Mouse (Mus musculus) erythroblast, adult 5-6 weeks (primary cell): ENCODE results near the gene Bclaf3. TPM values are rescaled to one million over a fixed set of nuclear protein-coding genes. Genes with fewer than 3 reads are reported as not detected.
A peak's percentile ranks its signal among the peaks of the same experiment; 100 is the strongest.
"Not testable (repeated sequence)": the region's sequence is repeated elsewhere in the genome, so short reads cannot be mapped to it uniquely, and the experiment has no call there.

Source experiments
- ATAC-seq: replicated peaks from 2 replicates; pipeline ENCODE4 v1.8.0; 2016; ENCODE audit warnings: moderate number of reproducible peaks, mild to moderate bottlenecking, moderate TSS enrichment, inconsistent platforms; ENCODE audit not compliant: poor library complexity, low FRiP score, severe bottlenecking
- total RNA-seq, 2 experiments: library from RNA; stranded (forward) in 1 of 2; stranded (reverse) in 1 of 2; fragments of 150-400 nt in 1 of 2; fragments of 200-764, 138-1000 nt in 1 of 2; gene quantifications; 2 replicates each; pipeline versions ENCODE4 v1.2.3 to v1.2.4; 2015 to 2017; ENCODE audit warnings: low replicate concordance in 2 of 2

Bclaf3 gene
- 9.6 and 12.5 TPM in 2 replicates for total RNA-seq (2015; ENCODE audit: low replicate concordance)
- 8.8 and 25.6 TPM in 2 replicates for total RNA-seq (2017; ENCODE audit: low replicate concordance)

DNA sequence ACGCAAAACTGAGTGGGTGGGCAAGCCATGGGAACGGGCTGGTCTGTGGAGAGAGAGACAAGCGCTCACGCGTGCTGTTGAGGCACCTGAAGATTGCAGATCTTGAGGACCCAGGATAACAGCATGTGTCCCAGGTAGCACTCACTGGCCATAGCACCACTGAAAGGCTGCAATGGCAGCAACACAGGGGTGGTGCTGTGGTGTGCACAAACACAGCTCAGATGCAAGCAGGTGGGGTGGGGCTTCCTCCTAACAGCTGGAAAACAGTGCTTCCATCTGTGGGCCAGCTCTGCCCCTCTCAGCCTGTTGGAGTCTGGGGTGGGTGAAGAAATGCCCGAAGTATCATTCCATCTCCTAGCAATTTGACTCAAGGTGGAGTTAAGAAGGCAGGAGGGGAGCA is at the start of gene Bclaf3:
Bclaf3 (plus strand) TSS at position 301 of the 400 bp plus-strand sequence.
- ATAC-seq = no peak

DNA sequence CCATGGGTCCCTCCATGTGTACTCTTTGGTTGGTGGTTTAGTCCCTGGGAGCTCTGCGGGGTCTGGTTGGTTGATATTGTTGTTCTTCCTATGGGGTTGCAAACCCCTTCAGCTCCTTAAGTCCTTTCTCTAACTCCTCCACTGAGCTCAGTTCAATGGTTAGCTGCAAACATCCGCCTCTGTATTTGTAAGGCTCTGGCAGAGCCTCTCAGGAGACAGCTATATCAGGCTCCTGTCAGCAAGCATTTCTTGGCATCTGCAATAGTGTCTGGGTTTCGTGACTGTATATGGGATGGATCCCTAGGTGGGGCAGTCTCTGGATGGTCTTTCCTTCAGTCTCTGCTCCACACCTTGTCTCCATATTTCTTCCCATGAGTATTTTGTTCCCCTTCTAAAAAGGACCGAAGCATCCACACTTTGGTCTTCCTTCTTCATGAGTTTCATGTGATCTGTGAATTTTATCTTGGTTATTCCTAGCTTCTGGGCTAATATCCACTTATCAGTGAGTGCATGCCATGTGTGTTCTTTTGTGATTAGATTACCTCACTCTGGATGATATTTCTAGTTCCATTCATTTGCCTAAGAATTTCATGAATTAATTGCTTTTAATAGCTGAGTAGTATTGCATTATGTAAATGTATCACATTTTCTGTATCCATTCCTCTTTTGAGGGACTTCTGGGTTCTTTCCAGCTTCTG is 48.1 kb upstream of the Bclaf3 start:
- not testable (repeated sequence) for ATAC-seq

DNA sequence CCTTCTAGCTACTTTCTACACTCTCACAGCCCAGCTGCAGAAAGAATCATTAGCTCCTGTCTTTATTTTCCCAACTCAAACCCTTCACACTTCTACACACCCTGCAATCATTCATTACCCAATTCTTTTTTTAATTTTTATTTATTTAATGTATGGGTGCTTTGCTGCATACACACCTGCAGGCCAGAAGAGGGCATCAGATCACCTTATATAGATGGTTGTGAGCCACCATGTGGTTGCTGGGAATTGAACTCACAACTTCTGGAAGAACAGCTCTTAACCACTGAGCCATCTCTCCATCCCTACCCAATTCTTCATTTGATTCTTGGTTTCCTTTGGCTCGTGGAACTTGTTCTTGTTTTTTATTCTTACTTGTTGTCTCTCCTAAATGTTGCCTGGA is 42.2 kb upstream of the Bclaf3 start:
- ATAC-seq = no peak

DNA sequence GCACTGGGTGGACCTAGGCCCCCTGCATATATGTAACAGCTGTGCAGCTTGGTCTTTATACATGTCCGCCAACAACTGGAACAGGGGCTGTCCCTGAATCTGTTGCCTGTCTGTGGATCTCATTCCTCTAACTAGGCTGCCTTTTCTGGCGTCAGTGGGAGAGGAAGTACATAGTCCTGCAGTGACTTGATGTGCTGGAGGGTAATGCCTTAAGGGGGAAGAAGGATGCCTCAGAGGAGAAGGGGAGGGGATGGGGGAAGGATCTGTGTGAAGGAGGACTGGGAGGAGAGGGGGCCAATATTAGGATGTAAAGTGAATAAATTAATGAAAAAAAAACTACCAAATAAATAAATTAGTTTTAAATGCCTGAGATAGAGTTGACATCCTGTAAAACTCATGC is 23.3 kb upstream of the Bclaf3 start:
- ATAC-seq = no peak

DNA sequence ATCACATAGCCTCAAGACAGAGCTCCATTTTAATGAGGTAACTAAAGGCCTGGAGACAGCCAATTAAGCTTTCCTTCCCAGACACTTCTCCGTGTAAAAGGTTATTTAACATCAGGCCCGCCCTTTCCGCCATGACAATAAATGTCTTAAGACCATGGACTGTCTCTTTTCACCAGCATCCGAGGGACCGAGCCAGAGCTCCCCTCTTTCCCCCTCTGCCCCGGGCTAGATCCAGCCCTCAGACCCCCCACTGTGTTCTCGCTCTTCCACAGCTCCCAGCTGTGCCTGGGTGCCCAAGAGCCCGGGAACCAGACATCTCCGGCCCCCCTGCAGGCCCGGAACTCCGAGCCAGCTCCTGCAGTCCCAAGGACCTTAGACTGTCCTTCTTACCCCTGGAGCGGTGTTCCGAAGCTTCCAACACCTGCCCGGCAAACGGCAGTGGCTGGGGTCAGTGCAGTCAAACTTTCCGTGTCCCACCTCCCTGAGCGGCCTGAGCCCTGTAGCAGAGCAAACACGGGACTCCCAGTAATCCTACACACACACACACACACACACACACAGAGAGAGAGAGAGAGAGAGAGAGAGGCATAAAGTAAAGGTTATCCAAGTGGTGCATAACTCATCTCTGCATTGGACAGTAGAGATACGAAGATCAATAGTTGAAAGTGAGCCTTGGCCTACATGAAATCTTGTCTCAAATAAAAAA is 18.0 kb upstream of the Bclaf3 start:
- no peak for ATAC-seq

DNA sequence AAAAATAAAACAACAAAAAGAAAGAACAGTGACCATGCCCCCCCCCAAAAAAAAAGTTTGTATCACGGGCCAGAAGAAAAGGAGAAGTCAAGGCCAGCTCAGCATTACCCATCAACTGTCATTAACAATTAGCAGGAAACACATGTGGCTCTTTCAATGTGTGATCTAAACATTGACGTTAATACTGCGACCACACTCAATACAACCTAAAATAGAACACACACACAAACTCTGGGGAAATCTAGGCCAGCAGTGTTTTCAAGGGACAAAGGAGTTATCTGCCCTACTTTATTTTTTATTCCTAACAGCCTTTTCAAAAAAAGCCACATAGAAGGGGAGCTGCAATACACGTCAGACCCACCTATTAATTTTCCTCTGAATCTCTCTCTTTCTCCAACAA is 17.4 kb upstream of the Bclaf3 start:
- ATAC-seq = no peak

DNA sequence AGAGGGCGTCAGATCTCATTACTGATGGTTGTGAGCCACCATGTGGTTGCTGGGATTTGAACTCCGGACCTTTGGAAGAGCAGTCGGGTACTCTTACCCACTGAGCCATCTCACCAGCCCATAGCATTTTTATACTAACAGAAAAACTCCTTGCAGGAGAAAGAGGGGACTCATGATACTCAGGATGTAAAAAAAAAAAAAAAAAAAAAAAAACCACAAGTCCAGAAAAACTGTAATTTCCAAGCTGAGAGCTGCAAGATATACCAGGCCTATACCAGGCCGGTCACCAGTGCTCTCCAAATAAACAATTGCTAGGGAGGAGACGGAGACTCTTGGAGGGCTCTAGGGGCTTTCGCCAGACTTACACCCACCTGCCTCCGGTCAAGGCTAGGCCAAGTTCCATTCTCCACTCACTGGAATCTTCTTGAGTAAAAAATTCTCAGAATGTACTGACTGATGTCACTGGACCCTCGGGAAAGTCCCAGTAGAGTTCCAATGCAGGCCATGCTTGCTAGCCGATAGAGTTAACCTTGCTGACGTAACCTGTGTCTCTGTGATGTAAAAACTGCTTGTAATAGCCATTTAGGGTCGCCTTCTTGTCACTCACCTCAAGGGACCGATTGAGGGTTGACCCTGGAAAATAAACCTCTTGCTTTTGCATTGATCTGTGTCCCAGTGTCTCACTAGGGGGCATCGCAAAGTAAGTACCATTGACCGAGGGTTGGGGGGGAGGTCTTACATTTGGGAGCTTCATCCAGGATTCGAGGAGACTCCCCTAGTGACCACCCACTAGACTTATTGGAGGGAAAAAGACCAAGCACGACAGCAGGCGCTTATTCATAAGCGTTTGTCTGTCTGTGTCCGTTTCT is 16.4 kb upstream of the Bclaf3 start:
- ATAC-seq = no peak

DNA sequence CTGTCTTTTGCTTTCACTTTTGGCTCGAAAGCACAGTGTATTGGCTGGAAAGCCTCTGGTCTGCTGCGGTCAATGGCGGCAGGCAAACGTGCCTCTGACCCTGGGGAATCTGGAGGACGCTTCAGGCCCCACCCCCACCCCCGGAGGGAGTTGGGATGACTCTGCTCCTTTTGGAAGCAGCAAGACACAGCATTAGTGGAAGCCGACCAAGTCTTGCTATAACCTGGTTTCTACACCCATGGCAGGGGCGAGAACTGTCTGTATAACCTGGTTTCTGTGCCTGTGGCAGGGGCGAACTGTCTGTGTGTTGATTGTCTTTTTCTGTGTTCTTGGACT is 15.8 kb upstream of the Bclaf3 start:
- ATAC-seq = peak; percentile 55

DNA sequence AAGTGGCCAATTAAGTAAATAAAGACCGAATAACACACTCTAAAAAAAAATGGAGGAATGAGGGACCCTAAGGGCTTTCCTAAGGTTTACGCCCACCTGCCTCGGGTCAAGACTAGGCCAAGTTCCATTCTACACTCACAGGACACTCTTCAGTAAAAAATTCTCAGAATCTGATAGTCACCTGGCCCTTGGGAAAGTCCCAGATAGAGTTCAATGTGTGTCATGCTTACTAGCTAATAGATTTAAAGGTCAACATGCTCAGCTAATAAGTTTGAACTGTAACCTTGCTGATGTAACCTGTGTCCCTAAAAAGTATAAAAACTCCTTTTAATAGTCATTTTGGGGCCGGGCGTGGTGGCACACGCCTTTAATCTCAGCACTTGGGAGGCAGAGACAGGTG is 10.9 kb upstream of the Bclaf3 start:
- ATAC-seq = no peak

DNA sequence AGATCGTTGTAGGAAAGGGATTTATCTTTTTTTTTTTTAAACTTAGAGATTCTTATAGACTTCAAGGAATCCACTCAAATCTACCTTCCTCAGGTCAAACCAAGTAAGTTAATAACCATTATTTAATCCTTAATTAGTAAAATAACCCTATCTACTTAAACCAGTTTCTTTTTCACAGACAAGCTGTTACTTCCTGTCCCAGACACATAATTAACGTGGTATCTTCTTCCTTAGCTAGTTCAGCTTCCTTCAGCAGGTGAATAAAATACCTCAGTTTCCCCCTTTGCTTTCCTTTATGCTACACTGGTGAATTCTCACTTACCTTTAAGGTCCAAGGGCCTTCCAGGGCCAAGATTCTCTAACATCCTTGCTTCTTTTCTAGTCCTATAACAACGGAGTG is 4.7 kb upstream of the Bclaf3 start:
- no peak for ATAC-seq

DNA sequence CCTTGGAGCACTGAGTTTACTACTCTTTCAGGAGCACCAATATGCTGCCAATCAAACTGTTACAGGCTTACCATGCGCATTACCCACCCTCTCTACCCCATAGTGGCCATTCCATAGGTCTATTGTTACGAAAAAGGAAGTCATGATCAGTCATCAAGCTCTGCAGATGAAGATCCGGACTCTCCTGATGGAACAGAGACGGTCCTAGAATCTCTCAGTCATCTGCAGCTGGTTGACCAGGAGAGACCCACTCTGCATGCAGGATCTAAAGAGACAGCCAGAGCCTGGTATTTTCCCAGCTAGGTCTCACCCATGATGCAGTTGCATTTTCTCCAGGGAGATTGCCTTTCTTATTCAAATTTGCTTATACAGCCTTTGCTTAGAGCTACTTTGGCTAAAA is 3.8 kb upstream of the Bclaf3 start:
- no peak for ATAC-seq

DNA sequence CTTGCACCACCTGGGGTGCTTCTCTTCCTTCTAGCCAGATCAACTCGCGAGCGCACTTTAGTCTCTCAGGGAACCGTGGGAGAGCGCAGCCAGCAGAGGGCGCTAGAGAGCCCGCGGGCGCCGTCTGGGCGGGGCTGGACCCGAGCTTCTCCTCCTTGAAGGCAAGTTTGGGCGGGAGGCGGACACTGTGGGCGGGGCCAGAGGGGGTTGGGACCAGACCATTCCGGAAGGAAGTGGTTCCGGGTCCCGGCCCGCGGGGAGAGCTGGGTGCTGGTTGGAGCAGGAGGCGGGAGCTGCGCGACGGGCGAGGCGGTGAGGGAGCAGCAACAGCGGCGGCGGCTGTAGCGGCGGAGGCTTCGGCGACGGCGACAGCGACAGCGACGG is 5.9 kb downstream of the Bclaf3 start:
- peak; percentile 99 for ATAC-seq

DNA sequence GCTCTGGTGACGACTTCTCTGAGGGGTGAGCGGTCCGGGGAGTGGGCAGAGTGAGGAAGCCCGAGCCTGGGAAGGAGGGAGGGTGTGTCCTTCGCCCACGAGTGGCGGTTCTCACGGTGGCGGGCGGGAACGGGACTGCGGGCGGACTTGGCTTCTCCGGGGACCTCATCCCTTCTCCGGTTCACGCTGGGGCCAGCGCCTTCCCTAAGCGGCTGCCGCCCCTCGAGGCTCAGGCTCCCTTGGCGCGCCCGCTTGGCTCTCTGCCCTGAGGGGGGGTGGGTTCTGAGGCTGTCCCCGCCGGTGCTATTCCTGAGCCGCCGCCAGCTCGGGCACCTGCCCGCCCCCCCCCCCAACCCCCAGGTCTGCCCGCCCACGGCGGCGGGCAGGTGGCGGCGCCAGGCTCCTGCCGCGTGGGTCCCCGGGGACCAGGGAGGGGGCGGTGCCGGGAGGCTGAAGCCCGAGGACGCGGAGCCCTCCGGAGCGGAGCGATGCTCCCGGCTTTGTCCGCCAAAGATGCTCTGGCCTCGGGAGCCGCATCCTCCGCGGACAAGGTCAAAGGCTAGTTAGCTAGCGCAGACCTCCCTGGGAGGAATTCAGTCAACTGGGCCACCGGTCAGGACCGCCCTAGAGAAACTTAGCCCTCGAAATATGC is 6.4 kb downstream of the Bclaf3 start:
- peak; percentile 42; the same call in 1 of the 2 replicates for ATAC-seq

DNA sequence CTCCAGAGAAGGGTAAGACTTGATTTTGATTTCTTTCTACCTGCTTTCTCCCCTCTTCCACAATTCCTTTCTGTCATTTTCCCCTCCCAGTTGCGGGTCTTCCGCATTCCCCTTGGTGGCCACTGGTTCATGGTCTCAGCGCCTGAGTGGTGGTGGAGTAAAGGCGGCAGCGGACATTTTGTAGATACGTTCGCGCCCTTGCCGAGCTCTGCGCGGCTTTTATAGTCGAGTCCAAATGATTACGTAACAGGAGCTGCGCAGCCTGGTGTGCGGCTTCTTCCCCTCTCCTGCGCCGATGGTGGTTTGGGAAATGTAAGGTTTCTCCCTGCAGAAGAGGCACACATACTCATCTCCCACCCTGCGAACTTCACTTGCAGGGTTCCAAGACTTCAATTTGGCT is 15.4 kb downstream of the Bclaf3 start:
- ATAC-seq = no peak

DNA sequence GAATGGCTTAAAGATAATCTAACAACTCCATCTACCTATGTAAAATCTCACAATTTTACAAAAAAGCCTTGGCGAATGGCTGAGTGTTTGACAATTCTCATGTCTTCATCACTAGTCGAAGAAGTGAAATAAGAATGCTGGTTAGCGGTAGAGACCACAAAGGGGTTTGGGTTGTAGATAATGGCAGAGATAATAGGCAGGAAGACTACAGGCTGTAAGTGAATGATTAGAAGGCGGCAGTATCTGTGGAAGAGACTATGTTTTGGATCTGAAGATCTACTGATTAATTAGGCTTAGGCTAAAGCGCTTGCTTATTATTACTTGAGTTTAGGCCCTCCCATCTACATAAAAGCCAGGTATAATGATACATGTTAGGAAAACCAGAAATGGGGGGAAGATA is 20.6 kb downstream of the Bclaf3 start:
- ATAC-seq = no peak

DNA sequence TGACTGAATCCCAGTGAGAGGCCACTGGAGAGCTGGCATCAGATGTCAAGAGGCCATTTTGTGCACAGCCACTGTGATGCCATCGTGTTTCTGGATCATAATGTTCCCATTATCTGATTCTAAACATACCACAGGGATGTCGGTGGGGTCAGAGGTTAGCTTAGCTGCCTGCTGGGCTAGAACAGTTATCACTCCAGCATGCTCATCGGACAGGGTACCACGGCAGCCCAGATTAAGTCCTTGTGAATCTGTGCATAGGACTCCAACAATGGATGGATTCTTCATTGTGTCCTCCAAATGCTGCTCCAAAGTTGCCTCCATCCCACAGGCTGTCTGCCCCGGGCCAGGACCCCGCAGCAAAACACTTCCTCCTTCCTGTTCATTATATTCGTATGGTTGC is 58.2 kb downstream of the Bclaf3 start:
- not testable (repeated sequence) for ATAC-seq

DNA sequence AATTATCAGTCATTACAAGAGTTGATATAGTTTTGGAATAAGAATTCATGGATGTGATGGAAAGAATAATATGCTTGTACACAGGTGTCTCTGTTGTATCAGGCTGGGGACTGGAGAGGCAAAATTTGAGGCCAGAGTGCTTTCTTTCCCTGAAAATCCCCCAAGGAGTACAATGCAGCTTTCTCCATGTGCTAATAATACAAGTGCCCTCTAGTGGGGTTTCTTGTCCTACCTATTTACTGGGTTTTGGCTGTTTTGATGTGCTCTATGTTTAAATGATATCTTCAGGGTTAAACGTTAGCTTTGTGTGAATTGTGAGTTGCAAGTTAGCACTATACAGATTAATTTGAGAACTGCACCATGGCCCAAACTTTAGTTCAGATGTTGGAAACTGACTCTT is 65.1 kb downstream of the Bclaf3 start:
- no peak for ATAC-seq

DNA sequence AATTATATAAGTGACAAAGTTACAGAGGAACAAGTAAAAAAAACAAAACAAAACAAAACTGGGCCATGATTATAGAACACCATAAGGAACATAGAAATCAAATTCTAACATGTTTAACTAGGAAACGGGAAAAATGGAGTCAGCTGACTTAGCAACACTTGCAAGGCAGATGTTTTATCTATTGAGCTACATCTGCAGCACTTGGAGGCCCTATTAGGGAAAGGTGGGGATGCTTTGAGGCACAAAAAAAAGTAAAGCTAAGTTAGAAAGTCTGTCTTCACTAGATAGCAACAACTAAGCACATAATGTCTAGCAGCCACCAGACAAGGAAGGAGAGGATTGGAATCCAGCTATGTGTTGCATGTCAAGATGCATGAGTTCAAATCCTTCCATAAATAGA is 71.0 kb downstream of the Bclaf3 start:
- no peak for ATAC-seq

DNA sequence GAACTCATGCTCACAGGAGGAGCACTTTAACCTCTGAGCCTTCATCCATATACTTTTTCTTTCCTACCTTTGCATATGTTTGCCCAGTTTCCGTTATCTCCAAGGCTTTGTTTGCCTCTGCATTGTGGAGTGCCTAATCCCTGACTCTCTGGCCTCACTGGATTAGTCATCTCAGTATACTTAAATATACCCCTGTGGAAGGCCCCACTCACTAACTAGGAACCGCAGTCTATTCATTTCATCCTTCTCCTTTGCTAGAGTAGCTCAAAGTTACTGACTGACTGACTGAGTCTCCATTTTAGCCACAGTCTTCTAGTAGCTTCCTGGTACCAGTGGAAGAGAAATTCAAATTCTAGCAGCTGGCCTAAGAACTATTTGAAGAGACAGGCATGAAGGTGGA is 78.3 kb downstream of the Bclaf3 start:
- no peak for ATAC-seq

DNA sequence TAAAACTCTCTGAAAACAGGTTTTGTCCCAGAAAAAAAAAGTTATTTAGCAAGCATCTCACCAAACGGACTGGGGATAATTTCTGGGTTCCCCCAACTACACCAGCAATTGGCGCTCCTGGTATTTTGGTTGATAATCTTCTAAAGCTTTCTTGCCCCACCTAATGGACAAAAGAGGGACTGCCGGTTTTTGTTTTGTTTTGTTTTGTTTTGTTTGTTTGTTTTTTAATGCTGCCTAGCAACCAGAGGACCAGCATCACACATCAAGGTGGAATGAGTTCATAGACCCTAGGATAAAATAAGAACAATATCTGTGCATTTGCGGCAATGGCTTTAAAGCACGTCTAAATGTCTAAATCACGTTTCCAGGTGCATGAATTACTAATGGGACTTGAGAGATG is 80.4 kb downstream of the Bclaf3 start:
- ATAC-seq = no peak
